Mouse (Mus musculus): ENCODE data around the gene Olfr1014. TPM values are rescaled to one million over a fixed set of nuclear protein-coding genes. Genes with fewer than 3 reads are reported as not detected.

Olfr1014 gene
- polyA plus RNA-seq (2016; fragmentation: Nextera tagmentation; extraction: Ambion mirVana), result not detected in 2 replicates

DNA sequence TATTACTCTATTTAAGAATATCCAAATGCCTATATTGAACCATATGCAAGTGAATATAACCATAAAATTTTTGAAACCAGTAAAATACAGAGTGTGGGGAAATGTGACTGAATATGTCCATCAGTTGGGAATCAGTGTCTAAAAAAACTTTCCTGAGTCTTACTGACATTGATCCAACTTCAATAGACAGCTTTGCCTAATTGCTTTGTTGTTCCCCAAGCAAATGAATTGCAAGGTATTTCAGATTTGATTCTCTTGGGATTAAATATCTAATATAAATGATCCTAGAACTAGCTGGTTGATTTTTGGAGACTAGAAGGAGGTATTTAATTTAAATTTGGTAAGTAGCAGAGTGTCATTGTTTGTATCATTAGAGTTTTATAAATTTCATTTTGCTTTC, at the start of gene Olfr1014:
Gene Olfr1014 (plus strand): TSS at position 301 of the 400 bp plus-strand sequence.
- Histone ChIP-seq H3K9me3 (replicated peaks) (no peaks in the 10 kb centered on the region), H3K4me3 (no peak within 1 kb of the TSS), H3K36me3 (no peaks in the 10 kb centered on the region), H3K9ac (no peak within 1 kb of the TSS), H3K4me2 (no peak within 1 kb of the TSS), H3K27me3 (replicated peaks) (no peaks in the 10 kb centered on the region), H3K27ac (ENCODE audit: poor library complexity, severe bottlenecking) (no peak within 1 kb of the TSS), H3K4me1 (replicated peaks) (no peaks in the 10 kb centered on the region)
- ATAC-seq (ENCODE audit: insufficient number of reproducible peaks, low FRiP score), result no peak

DNA sequence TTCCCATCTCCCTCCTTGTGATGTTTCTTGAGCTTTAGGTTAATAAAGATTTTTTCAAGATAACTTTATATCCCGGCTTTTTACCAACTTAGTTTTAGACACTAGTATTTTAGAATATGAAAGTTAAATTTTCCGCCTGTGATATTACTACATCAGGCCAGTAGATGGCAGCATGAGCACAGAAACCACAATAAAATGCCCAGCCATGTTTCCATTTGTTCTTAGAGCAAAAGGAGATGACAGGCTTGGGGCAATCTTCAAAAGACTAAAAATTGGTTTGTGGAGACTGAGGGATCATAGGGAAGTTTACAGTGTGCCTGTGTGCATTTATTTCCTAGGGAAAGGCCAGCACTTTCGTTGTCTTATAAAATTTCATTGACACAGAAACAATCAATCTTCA, 46.7 kb upstream of the Olfr1014 start:
- no peak for ATAC-seq (ENCODE audit: insufficient number of reproducible peaks, low FRiP score)
- no peaks in the 10 kb centered on the region for H3K4me1 ChIP-seq (replicated peaks)
- H3K4me2 ChIP-seq, result no peak overlapping the region
- H3K27ac ChIP-seq (ENCODE audit: poor library complexity, severe bottlenecking), result no peak overlapping the region
- H3K9ac ChIP-seq, result no peak overlapping the region
- H3K4me3 ChIP-seq, result no peak overlapping the region
- H3K27me3 ChIP-seq (replicated peaks), result no peaks in the 10 kb centered on the region
- H3K9me3 ChIP-seq (replicated peaks), result no peaks in the 10 kb centered on the region
- no peaks in the 10 kb centered on the region for H3K36me3 ChIP-seq
- 16% methylated on average over 3 of the region's 3 CpGs for WGBS

DNA sequence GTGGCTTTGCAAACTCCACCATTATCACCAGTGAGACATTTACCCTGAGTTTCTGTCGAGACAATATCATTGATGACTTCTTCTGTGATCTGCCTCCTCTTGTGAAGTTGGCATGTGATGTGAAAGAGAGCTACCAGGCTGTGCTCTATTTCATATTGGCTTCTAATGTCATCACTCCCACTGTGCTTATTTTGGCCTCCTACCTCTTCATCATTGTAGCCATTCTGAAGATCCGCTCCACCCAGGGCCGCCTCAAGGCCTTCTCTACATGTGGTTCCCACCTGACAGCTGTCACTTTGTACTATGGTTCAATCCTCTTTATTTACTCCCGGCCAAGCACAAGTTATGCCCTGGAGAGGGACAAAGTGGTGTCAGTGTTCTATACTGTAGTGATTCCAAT, 18.7 kb upstream of the Olfr1014 start:
- Histone ChIP-seq H3K9me3 (replicated peaks) (no peaks in the 10 kb centered on the region), H3K9ac (no peak overlapping the region), H3K36me3 (no peaks in the 10 kb centered on the region), H3K4me2 (no peak overlapping the region), H3K4me3 (no peak overlapping the region), H3K27me3 (replicated peaks) (no peaks in the 10 kb centered on the region), H3K27ac (ENCODE audit: poor library complexity, severe bottlenecking) (no peak overlapping the region), H3K4me1 (replicated peaks) (no peaks in the 10 kb centered on the region)
- 78% methylated on average over 4 of the region's 4 CpGs for WGBS
- no peak for ATAC-seq (ENCODE audit: insufficient number of reproducible peaks, low FRiP score)

DNA sequence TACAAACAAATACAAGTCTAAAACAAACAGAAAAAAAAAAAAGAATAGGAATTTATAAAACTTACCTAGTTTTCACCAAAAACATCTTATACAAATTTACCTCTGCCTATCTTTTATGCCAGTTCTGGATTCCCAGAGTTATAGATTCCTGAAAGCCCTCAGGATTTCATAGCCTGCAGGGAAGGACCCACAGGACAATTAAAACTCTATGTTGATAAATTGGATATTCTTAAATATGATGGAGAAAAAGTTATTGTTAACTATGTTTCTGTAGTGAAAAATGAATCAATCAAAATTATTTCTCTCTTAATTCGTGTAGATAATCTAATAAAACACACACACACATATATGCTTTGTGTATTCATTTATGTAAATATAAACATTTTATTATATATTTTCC, 9.8 kb upstream of the Olfr1014 start, which contains the start of gene Olfr1012:
Gene Olfr1012 (minus strand): TSS at position 101 of the 400 bp plus-strand sequence.
- no peak for ATAC-seq (ENCODE audit: insufficient number of reproducible peaks, low FRiP score)
- H3K27me3 ChIP-seq (replicated peaks), result no peaks in the 10 kb centered on the region
- 60% methylated on average over 1 of the region's 1 CpGs for WGBS
- H3K4me3 ChIP-seq, result no peak within 1 kb of the TSS
- H3K9me3 ChIP-seq (replicated peaks), result no peaks in the 10 kb centered on the region
- no peak within 1 kb of the TSS for H3K9ac ChIP-seq
- H3K4me2 ChIP-seq, result no peak within 1 kb of the TSS
- H3K27ac ChIP-seq (ENCODE audit: poor library complexity, severe bottlenecking), result no peak within 1 kb of the TSS
- H3K36me3 ChIP-seq, result no peaks in the 10 kb centered on the region
- no peaks in the 10 kb centered on the region for H3K4me1 ChIP-seq (replicated peaks)

DNA sequence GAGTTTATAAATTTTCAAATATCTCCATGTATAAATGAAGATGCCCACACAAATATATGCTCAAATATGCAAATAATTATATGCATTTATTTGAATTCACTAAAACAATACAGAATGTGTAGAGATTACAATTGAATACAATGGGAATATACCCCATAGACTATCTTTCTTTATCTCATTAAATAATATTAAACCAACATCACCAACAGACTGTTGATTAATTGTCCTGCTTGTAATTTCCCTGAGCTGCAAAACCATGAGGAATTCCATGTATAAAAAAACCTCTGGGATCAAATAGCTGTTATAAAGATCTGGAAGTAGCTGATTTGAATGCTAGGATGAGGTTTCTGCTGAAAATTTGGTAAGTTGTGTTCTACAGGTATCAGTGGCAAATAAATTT, 5.7 kb upstream of the Olfr1014 start, which contains the start of gene Olfr1013:
Gene Olfr1013 (plus strand): TSS at position 301 of the 400 bp plus-strand sequence.
- Histone ChIP-seq H3K27ac (ENCODE audit: poor library complexity, severe bottlenecking) (no peak within 1 kb of the TSS), H3K4me1 (replicated peaks) (no peaks in the 10 kb centered on the region), H3K9ac (no peak within 1 kb of the TSS), H3K27me3 (replicated peaks) (no peaks in the 10 kb centered on the region), H3K9me3 (replicated peaks) (no peaks in the 10 kb centered on the region), H3K36me3 (no peaks in the 10 kb centered on the region), H3K4me3 (no peak within 1 kb of the TSS), H3K4me2 (no peak within 1 kb of the TSS)
- ATAC-seq (ENCODE audit: insufficient number of reproducible peaks, low FRiP score), result no peak

DNA sequence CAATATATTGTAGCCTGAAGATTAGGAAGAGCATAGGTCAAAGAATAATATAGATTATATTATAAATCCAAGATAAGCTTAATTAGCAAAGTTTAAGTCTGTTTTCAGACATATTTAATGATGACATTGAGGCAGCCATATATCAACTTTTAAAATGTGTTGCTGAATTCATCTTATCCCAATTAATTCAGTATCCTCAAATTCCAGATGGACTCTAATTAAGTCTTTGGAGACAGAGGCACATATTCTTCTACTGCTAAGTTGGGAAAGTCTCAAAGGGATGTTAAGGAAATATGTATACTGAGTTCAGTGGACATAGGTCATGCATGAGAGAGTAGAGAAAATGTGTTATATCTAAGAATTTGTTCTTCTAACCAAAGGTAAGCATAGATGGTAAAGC, 9.2 kb downstream of the Olfr1014 start, which contains the start of gene Olfr1015:
Gene Olfr1015 (plus strand): TSS at position 301 of the 400 bp plus-strand sequence.
- H3K4me3 ChIP-seq, result no peak within 1 kb of the TSS
- no peak within 1 kb of the TSS for H3K27ac ChIP-seq (ENCODE audit: poor library complexity, severe bottlenecking)
- no peak within 1 kb of the TSS for H3K4me2 ChIP-seq
- H3K9ac ChIP-seq, result no peak within 1 kb of the TSS
- ATAC-seq (ENCODE audit: insufficient number of reproducible peaks, low FRiP score), result no peak
- no peaks in the 10 kb centered on the region for H3K36me3 ChIP-seq
- H3K9me3 ChIP-seq (replicated peaks), result no peaks in the 10 kb centered on the region
- H3K4me1 ChIP-seq (replicated peaks), result no peaks in the 10 kb centered on the region
- no peaks in the 10 kb centered on the region for H3K27me3 ChIP-seq (replicated peaks)

DNA sequence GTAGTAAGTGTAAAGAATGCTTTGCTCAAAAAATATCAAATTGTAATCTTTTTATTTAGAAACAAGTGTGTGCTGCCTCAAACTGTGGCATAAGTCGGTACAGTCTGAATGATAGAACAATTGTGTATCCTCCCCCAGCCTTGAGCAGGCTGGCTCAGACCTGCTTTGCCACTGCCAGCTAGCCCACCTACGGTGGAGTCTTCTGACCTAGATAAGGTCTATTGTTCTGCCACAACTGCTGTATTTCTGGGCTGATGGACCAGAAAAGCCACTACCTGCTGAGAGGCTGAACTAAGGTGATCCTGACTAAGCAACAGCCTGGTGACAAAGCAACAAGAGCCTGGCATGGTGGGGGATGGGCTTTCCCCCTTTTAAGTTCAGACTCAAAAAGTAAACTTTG, 19.8 kb downstream of the Olfr1014 start:
- no peak for ATAC-seq (ENCODE audit: insufficient number of reproducible peaks, low FRiP score)
- H3K9ac ChIP-seq, result no peak overlapping the region
- H3K4me2 ChIP-seq, result no peak overlapping the region
- H3K27me3 ChIP-seq (replicated peaks), result no peaks in the 10 kb centered on the region
- 58% methylated on average over 2 of the region's 2 CpGs for WGBS
- H3K4me1 ChIP-seq (replicated peaks), result no peaks in the 10 kb centered on the region
- no peak overlapping the region for H3K27ac ChIP-seq (ENCODE audit: poor library complexity, severe bottlenecking)
- no peaks in the 10 kb centered on the region for H3K9me3 ChIP-seq (replicated peaks)
- no peak overlapping the region for H3K4me3 ChIP-seq
- H3K36me3 ChIP-seq, result no peaks in the 10 kb centered on the region

DNA sequence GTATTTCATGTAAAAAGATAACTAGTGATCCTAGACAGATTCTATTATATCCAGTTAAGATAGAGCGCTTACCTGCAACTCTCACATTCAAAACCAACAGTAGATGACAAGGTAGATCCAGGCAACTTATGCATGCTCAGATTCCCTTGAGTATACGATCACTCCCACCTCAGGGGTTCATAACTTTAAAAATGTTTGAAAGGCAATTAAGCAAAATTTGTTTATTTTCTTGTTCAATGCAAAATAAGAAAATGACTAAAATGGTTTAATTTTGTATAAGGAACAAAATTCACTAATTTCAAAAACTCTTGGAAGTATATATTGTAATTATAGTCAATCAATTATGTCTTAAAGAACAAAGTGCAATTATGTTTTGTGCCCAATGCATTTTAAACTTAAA, 29.9 kb downstream of the Olfr1014 start, which contains the start of gene Olfr1016:
Gene Olfr1016 (minus strand): TSS at position 101 of the 400 bp plus-strand sequence.
- no peak for ATAC-seq (ENCODE audit: insufficient number of reproducible peaks, low FRiP score)
- Histone ChIP-seq H3K36me3 (no peaks in the 10 kb centered on the region), H3K27me3 (replicated peaks) (no peaks in the 10 kb centered on the region), H3K27ac (ENCODE audit: poor library complexity, severe bottlenecking) (no peak within 1 kb of the TSS), H3K4me3 (no peak within 1 kb of the TSS), H3K4me2 (no peak within 1 kb of the TSS), H3K4me1 (replicated peaks) (no peaks in the 10 kb centered on the region), H3K9me3 (replicated peaks) (no peaks in the 10 kb centered on the region), H3K9ac (no peak within 1 kb of the TSS)
- 80% methylated on average over 2 of the region's 2 CpGs for WGBS

DNA sequence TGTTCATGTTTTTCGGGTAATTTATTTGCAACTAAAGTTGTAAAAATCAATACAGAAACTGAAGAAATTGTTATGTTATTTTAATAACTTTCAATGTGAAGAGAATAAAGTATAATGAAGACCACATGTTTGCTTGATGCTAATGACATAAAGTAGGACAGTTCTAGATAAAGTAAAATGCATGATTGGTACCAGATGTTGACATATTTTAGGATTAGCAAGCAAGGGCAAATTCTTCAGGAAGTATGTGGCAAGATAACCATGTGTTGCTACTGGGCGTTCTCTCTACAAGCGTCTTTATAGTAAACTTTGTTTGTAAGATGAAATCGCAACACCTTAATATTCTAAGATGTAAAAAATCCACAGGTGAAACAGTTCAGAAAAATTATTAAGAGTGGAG, 32.0 kb downstream of the Olfr1014 start:
- no peaks in the 10 kb centered on the region for H3K9me3 ChIP-seq (replicated peaks)
- no peak overlapping the region for H3K4me2 ChIP-seq
- no peaks in the 10 kb centered on the region for H3K27me3 ChIP-seq (replicated peaks)
- H3K4me3 ChIP-seq, result no peak overlapping the region
- no peak for ATAC-seq (ENCODE audit: insufficient number of reproducible peaks, low FRiP score)
- no peaks in the 10 kb centered on the region for H3K36me3 ChIP-seq
- no peaks in the 10 kb centered on the region for H3K4me1 ChIP-seq (replicated peaks)
- WGBS, result 63% methylated on average over 4 of the region's 4 CpGs
- no peak overlapping the region for H3K9ac ChIP-seq
- no peak overlapping the region for H3K27ac ChIP-seq (ENCODE audit: poor library complexity, severe bottlenecking)

DNA sequence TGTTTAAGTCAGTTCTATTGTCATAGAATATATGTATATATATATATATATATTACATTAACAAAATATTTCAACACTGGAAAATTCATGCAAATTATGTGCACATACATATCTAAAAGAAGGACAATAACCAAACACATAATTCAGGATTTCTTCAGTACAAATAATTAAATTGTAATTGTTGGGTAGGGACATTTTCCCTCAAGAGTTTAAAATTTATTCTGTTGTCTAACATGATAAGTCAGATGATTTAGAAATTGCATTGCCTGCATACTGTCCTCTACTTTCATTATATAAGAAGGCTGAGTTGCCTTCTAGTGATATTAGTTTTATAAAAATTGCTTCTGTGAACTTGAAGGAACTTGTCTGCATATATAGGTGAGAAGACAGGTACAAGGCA, 45.7 kb downstream of the Olfr1014 start, which contains the start of gene Olfr1018:
Gene Olfr1018 (plus strand): TSS at position 301 of the 400 bp plus-strand sequence.
- Histone ChIP-seq H3K4me1 (replicated peaks) (no peaks in the 10 kb centered on the region), H3K9me3 (replicated peaks) (no peaks in the 10 kb centered on the region), H3K27me3 (replicated peaks) (no peaks in the 10 kb centered on the region), H3K9ac (no peak within 1 kb of the TSS), H3K36me3 (no peaks in the 10 kb centered on the region), H3K4me2 (no peak within 1 kb of the TSS), H3K27ac (ENCODE audit: poor library complexity, severe bottlenecking) (no peak within 1 kb of the TSS), H3K4me3 (no peak within 1 kb of the TSS)
- no peak for ATAC-seq (ENCODE audit: insufficient number of reproducible peaks, low FRiP score)

All from heart, embryonic 12.5 days (tissue).